Mouse (Mus musculus) large intestine, adult 2 months (tissue): ENCODE results near the gene Alkbh3. TPM values are rescaled to one million over a fixed set of nuclear protein-coding genes. Genes with fewer than 3 reads are reported as not detected.

Experiments used
- DNase-seq: peaks from one replicate; pipeline ENCODE4 v3.0.0-alpha.2; 2012; ENCODE audit warnings: low read depth, low spot score
- WGBS: fragments of 180-500 bp; shearing (Covaris S2); methylation state at CpG from one replicate; pipeline ENCODE4 v1.1.7; 2018; 5-methylcytosine and 5-hydroxymethylcytosine counted together
- polyA plus RNA-seq: library from polyadenylated mRNA; depleted of rRNA; stranded (reverse); fragments of >200 nt; gene quantifications from 2 replicates; pipeline ENCODE4 v1.2.3, GENCODE M21; 2012; rRNA removed

The Alkbh3 gene
- polyA plus RNA-seq, 1 experiment = 47.0 TPM

DNA sequence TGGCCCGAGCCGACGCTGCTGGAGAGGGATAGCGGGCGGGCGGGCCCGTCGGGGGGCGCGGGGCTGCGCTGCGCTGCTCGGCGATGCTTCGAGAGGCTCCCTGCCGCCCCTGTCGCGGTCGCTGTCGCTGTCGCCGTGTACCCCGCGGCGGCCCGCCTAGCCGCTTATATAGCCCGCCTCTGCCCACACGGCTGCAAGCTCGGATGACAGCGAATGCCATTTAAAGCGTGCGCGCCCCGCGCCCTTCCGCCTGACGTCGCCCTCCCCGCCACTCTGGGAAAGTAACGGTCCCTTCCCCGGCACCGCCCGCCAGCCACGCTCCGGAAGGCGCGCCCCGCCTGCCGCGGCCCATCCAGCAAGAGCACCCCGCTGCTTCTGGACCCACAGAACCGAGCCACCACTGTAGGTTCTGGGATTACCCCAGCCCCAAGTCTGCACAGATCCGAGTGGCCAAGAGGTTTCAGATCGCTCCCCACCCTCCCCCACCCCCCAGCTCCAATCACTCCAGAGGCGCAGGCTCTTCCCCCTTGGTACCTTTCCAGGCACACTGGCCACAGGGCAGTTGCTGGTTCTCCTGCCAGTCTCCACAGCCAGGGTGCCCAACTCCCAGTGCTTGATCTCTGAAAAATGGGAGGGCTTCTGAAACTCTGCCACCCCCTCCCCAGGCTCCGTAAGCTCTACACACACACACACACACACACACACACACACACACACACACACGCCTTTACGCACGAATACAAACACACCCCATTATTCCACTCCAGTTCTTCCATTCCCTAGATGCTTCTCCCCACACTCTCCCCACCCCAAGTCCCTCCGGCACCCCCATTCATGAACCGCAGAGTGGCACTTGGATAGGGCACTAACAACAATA is 53.5 kb downstream of the Alkbh3 start, which contains the start of gene Gm13889:
Gene Gm13889 (minus strand): TSS at position 294 of the 877 bp plus-strand sequence.
- 7% methylated on average over 59 of the region's 62 CpGs for WGBS
- no peak for DNase-seq

- no peak for DNase-seq
- 1% methylated on average over 44 of the region's 44 CpGs for WGBS
These were observed 54.2 kb downstream of the Alkbh3 start for GRCm38 (mm10) chr2:93956331-93956801.

- WGBS = 2% methylated on average over 31 of the region's 31 CpGs
- no peak for DNase-seq
These were observed 54.7 kb downstream of the Alkbh3 start for GRCm38 (mm10) chr2:93955886-93956285.

DNA sequence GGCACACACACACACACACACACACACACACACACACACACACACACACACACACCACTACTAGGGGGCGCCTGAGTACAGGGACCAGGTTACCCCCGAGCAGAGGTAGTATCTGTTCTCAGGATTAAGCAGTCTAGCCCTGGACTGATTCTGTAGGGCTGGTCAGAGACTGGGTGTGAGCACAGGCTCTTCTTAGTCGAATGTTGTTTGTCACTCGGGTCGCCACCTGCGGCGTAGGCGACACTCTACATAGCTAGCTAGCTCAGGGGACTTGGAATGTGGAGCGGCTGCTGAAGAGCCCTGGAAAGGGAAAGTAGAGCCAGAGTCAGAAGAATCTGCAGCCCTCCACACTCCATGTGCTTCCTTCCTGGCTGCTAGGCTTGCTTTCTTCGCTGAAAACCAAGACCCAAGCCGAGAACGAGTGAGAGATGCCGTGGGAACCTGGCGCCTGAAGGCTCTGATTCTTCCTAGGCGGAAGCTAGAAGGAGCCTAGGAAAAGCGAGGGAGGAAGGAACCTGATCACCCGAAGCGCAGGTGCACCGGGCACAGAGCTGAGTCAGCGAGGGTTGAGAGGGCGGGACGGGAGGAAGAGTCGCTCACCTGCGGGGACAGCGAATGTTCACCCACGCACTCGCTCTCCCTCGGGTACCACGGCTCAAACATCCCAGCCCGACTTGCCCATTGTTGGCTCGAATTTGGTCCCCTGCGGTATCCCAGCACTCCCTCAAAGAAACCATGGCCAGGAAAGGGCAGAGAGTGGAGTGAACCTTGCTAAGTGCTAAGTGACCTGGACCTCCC is 55.6 kb downstream of the Alkbh3 start:
- no peak for DNase-seq

GRCm38 (mm10) chr2:93953726-93954125 is 56.9 kb downstream of the Alkbh3 start:
- WGBS = 69% methylated on average over 9 of the region's 9 CpGs
- DNase-seq = no peak

More for the DNA sequence above, 55.6 kb downstream of the Alkbh3 start:
- 2% methylated on average over 32 of the region's 32 CpGs for WGBS

- 68% methylated on average over 5 of the region's 5 CpGs for WGBS
- no peak for DNase-seq
These were observed 63.6 kb downstream of the Alkbh3 start for GRCm38 (mm10) chr2:93946976-93947375.

DNA sequence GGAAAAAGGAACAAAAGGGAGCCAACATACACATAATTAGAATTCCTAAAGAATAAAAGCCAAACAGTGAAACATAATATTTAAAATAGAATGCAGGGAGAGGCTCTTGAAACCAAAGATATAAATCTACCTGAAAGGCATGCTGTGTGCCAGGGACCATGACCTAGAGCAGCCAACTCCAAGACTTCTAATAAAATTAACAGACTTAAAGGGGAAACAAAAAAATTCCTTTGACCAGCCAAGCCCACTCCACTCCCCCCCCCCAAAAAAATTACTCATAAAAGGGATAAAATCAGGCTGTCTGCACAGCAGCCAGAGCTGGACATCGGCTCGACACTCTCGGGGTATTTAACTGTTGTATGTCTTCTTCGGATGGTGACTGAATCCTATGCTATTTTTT is 65.8 kb downstream of the Alkbh3 start:
- WGBS = 84% methylated on average over 4 of the region's 4 CpGs
- no peak for DNase-seq

GRCm38 (mm10) chr2:93944099-93944498 is 66.5 kb downstream of the Alkbh3 start:
- no peak for DNase-seq
- WGBS = 86% methylated on average over 2 of the region's 2 CpGs

DNA sequence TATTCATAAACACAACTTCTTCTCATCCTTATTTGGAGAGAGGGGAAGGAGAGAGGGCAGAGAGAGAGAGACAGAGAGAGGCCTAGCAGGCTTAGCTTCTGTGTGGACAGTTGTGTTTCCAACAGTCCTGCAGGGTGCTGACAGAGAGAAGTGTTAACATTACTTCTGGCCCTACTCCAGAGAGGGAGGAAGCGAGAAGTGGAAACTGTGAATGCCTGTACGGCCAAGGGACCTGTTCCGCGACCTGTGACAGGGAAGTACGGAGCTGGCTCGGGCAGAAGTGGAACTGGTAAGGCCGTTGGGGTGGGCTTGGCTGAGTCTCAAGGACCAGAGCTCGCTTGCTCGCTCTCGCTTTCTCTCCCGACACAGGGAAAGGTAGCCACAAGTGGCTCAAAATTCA is 68.9 kb downstream of the Alkbh3 start:
- no peak for DNase-seq
- WGBS = 44% methylated on average over 11 of the region's 11 CpGs

GRCm38 (mm10) chr2:93938534-93938933 is 72.1 kb downstream of the Alkbh3 start:
- WGBS = 51% methylated on average over 9 of the region's 9 CpGs
- no peak for DNase-seq

Other genes starting within 250 kb of the Alkbh3 start
- gene Ext2, start 188.2 kb downstream of the Alkbh3 start, polyA plus RNA-seq = 29.6 and 31.6 TPM in 2 replicates
- 6.0 and 9.2 TPM in 2 replicates for gene Accs, start 160.9 kb downstream of the Alkbh3 start, polyA plus RNA-seq
- 0.19 and 0.27 TPM in 2 replicates for gene Accsl, start 141.7 kb downstream of the Alkbh3 start, polyA plus RNA-seq
- gene Gm13889, start 53.6 kb downstream of the Alkbh3 start, polyA plus RNA-seq = 14.9 and 17.2 TPM in 2 replicates
- not detected in 2 replicates for gene Gm27027, start 14.5 kb downstream of the Alkbh3 start, polyA plus RNA-seq
- 39.0 and 43.9 TPM in 2 replicates for gene Hsd17b12, start 147.2 kb upstream of the Alkbh3 start, polyA plus RNA-seq